Mouse (Mus musculus): ENCODE results near the gene Crbn. TPM values are rescaled to one million over a fixed set of nuclear protein-coding genes. Genes with fewer than 3 reads are reported as not detected.

Crbn gene
- total RNA-seq, 2 experiments from 2014 or later, result 50.6 to 60.7 TPM

- TF ChIP-seq CTCF (IDR thresholded peaks at IDR 0.05), result no peak
- no peak overlapping the region for H3K4me3 ChIP-seq
- intact Hi-C loops (cut with DNase I), result no loop called here
- H3K27ac ChIP-seq, result no peak overlapping the region
- DNase-seq, result no peak
Observed at GRCm38 (mm10) chr6:106760473-106761218, 39.2 kb downstream of the Crbn start.

GRCm38 (mm10) chr6:106758299-106758698 is 41.6 kb downstream of the Crbn start:
- H3K4me3 ChIP-seq, result no peak overlapping the region
- intact Hi-C loops (cut with DNase I), result no loop called here

GRCm38 (mm10) chr6:106750291-106750690 is 49.6 kb downstream of the Crbn start:
- intact Hi-C loops (cut with DNase I), result no loop called here
- no peak for TF ChIP-seq CTCF (IDR thresholded peaks at IDR 0.05)
- Histone ChIP-seq H3K4me3 (no peak overlapping the region), H3K27ac (no peak overlapping the region)
- no peak for DNase-seq

More at GRCm38 (mm10) chr6:106758299-106758698, 41.6 kb downstream of the Crbn start:
- no peak overlapping the region for H3K27ac ChIP-seq
- DNase-seq, result no peak
- no peak for TF ChIP-seq CTCF (IDR thresholded peaks at IDR 0.05)

- no peak for DNase-seq
- intact Hi-C loops (cut with DNase I), result no loop called here
- no peak within 1 kb of the TSS for H3K27ac ChIP-seq
- H3K4me3 ChIP-seq, result no peak within 1 kb of the TSS
- no peak for TF ChIP-seq CTCF (IDR thresholded peaks at IDR 0.05)
Observed at GRCm38 (mm10) chr6:106748887-106749388, 50.9 kb downstream of the Crbn start, which contains the start of gene Il5ra. Il5ra (minus strand) TSS chr6:106749037.

- no peak for TF ChIP-seq CTCF (IDR thresholded peaks at IDR 0.05)
- no peak for DNase-seq
- no peak overlapping the region for H3K27ac ChIP-seq
- intact Hi-C loops (cut with DNase I), result no loop called here
- no peak overlapping the region for H3K4me3 ChIP-seq
Observed at GRCm38 (mm10) chr6:106747804-106748203, 52.1 kb downstream of the Crbn start.

- intact Hi-C loops (cut with DNase I), result no loop called here
- H3K4me3 ChIP-seq, result no peak overlapping the region
Observed at GRCm38 (mm10) chr6:106747251-106747650, 52.6 kb downstream of the Crbn start.

GRCm38 (mm10) chr6:106745673-106746394 is 54.0 kb downstream of the Crbn start:
- intact Hi-C loops (cut with DNase I), result no loop called here
- no peak overlapping the region for H3K4me3 ChIP-seq
- no peak for TF ChIP-seq CTCF (IDR thresholded peaks at IDR 0.05)

More at GRCm38 (mm10) chr6:106747251-106747650, 52.6 kb downstream of the Crbn start:
- no peak for TF ChIP-seq CTCF (IDR thresholded peaks at IDR 0.05)
- no peak overlapping the region for H3K27ac ChIP-seq
- no peak for DNase-seq

GRCm38 (mm10) chr6:106743556-106744233 is 56.2 kb downstream of the Crbn start:
- no peak for TF ChIP-seq CTCF (IDR thresholded peaks at IDR 0.05)
- DNase-seq, result no peak
- Histone ChIP-seq H3K27ac (no peak overlapping the region), H3K4me3 (no peak overlapping the region)
- intact Hi-C loops (cut with DNase I), result no loop called here

More at GRCm38 (mm10) chr6:106745673-106746394, 54.0 kb downstream of the Crbn start:
- H3K27ac ChIP-seq, result no peak overlapping the region
- no peak for DNase-seq

- no peak for TF ChIP-seq CTCF (IDR thresholded peaks at IDR 0.05)
- DNase-seq, result no peak
- Histone ChIP-seq H3K4me3 (no peak overlapping the region), H3K27ac (no peak overlapping the region)
- intact Hi-C loops (cut with DNase I), result no loop called here
Observed at GRCm38 (mm10) chr6:106740244-106740825, 59.5 kb downstream of the Crbn start.

GRCm38 (mm10) chr6:106738229-106738628 is 61.6 kb downstream of the Crbn start:
- DNase-seq, result no peak
- Histone ChIP-seq H3K27ac (no peak overlapping the region), H3K4me3 (no peak overlapping the region)
- intact Hi-C loops (cut with DNase I), result no loop called here
- no peak for TF ChIP-seq CTCF (IDR thresholded peaks at IDR 0.05)

GRCm38 (mm10) chr6:106732563-106732962 is 67.3 kb downstream of the Crbn start:
- H3K27ac ChIP-seq, result no peak overlapping the region
- H3K4me3 ChIP-seq, result no peak overlapping the region
- no peak for DNase-seq
- intact Hi-C loops (cut with DNase I), result no loop called here
- TF ChIP-seq CTCF (IDR thresholded peaks at IDR 0.05), result no peak

Other genes with a start within 250 kb of the Crbn start
- gene Il5ra, start 51.0 kb downstream of the Crbn start, total RNA-seq (2021), result not detected
- gene Trnt1, start 31.0 kb downstream of the Crbn start, total RNA-seq (2021), result 10 to 100 TPM; 20.2 to 22.2 TPM